Mouse (Mus musculus) small intestine, adult 2 months (tissue): ENCODE measurements around the gene Scamp2.

ENCODE experiments used
- CTCF ChIP-seq: fragments of 200-500 bp; IDR thresholded peaks from 2 replicates; pipeline ENCODE4 v1.5.1; 2012; ENCODE audit warnings: low read depth, mild to moderate bottlenecking, control low read depth, inconsistent platforms, low read length, moderate library complexity, mixed read lengths; ENCODE audit not compliant: insufficient replicate concordance, insufficient read length; ENCODE audit errors: extremely low read depth
- POLR2A ChIP-seq: fragments of 200-500 bp; IDR thresholded peaks from 2 replicates; pipeline ENCODE4 v1.6.1; 2012; ENCODE audit warnings: low read depth, mild to moderate bottlenecking, control low read depth, inconsistent platforms, low read length, moderate library complexity

DNA sequence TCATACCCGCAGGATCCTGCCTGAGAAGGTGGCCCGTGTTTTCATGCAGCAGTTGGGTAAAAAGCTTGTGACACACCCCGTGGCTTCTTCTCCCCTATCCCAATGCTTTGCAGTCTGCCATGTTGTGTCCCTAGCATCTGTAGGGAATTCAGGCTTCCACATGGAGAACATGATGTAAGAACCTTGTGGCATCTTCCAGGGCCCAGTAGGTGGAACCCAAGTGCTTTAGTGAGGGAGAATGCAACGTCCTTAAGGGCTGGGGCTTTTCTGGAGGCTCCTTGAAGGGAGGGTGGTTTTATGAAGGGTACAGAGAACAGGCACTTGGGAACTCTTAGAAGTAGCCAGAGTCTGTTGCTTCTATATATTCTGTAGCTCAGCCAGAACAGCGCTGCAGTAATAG, 30.0 kb downstream of the Scamp2 start:
- no peak for TF ChIP-seq CTCF
- no peak for TF ChIP-seq POLR2A
